Mouse (Mus musculus) heart, embryonic 16.5 days (tissue): ENCODE results near the gene Dexi. TPM values are rescaled to one million over a fixed set of nuclear protein-coding genes. Genes with fewer than 3 reads are reported as not detected.

Experiments used
- ATAC-seq: fragments of 200-750 bp; cut with Nextera tagmentation; replicated peaks from 2 replicates; pipeline ENCODE4 v1.8.0; 2017; ENCODE audit warnings: moderate number of reproducible peaks; ENCODE audit not compliant: insufficient read depth, low FRiP score; ENCODE audit errors: extremely low read depth
- H3K27ac ChIP-seq: fragments of 300-500 bp; sonication (generic); 2 replicates; pipeline ENCODE4 v1.5.1; 2014; ENCODE audit warnings: mild to moderate bottlenecking, low read length, control low read depth, moderate library complexity
- H3K27me3 ChIP-seq: fragments of 300-500 bp; sonication (generic); 2 replicates; pipeline ENCODE4 v1.6.1; 2014; ENCODE audit warnings: low read length, mixed read lengths; ENCODE audit not compliant: control insufficient read depth, insufficient read depth
- H3K36me3 ChIP-seq: fragments of 300-500 bp; sonication (generic); 2 replicates; pipeline ENCODE4 v1.6.1; 2014; ENCODE audit not compliant: control insufficient read depth, insufficient read depth
- H3K4me1 ChIP-seq: fragments of 300-500 bp; sonication (generic); 2 replicates; pipeline ENCODE4 v1.6.1; 2014; ENCODE audit warnings: low read length, mixed read lengths; ENCODE audit not compliant: control insufficient read depth, insufficient read depth
- H3K4me2 ChIP-seq: fragments of 300-500 bp; sonication (generic); 2 replicates; pipeline ENCODE4 v1.6.1; 2014; ENCODE audit warnings: low read depth, mild to moderate bottlenecking, control low read depth, low read length
- H3K4me3 ChIP-seq: fragments of 300-500 bp; sonication (generic); 2 replicates; pipeline ENCODE4 v1.5.1; 2014; ENCODE audit warnings: mild to moderate bottlenecking, control low read depth, low read length
- H3K9ac ChIP-seq: fragments of 300-500 bp; sonication (generic); 2 replicates; pipeline ENCODE4 v1.6.1; 2014; ENCODE audit warnings: low read length, control low read depth
- H3K9me3 ChIP-seq: fragments of 300-500 bp; sonication (generic); replicated peaks from 2 replicates; pipeline ENCODE4 v1.6.1; 2016; ENCODE audit warnings: low read length; ENCODE audit not compliant: control insufficient read depth
- WGBS: fragments of 180-500 bp; shearing (Covaris S2); extraction: QIAGEN DNeasy Blood & Tissue Kit; methylation state at CpG from one replicate; pipeline ENCODE4 v1.1.7; 2014; 5-methylcytosine and 5-hydroxymethylcytosine counted together
- polyA plus RNA-seq: library from polyadenylated mRNA; unstranded; fragments of >200 nt; fragmentation: Nextera tagmentation; extraction: Ambion mirVana; gene quantifications from 2 replicates; pipeline ENCODE4 v1.2.1, GENCODE M21; 2015

Gene Dexi
- polyA plus RNA-seq, 1 experiment from 2014 or later: 14.0 TPM

DNA sequence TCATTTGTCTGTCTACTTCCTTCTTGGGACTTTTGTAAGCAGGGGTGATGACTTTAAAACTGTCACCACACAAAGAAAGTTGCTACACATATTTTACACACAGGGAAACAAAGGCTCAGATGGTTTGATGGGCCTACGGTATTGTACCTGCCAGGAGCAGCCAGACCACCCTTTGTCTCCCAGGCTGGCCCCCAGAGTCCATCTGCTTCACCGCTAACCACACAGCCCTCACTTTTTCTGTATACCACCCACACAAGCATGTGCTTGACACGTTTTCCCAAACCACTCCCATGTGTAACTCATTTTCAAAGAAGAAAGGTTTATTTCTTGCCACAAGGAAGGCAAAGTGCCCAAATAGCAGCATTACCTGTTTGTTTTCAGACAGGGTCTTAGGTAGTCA, 55.9 kb downstream of the Dexi start:
- Histone ChIP-seq H3K4me3 (no peak overlapping the region), H3K27me3 (peaks cover 10% of the 10 kb centered on the region; the same call in 1 of the 2 replicates), H3K9ac (no peak overlapping the region), H3K36me3 (no peaks in the 10 kb centered on the region), H3K27ac (no peak overlapping the region), H3K4me2 (no peak overlapping the region), H3K9me3 (no peaks in the 10 kb centered on the region), H3K4me1 (peaks cover 4% of the 10 kb centered on the region)
- ATAC-seq: no peak
- 66% methylated on average over 3 of the region's 3 CpGs for WGBS

DNA sequence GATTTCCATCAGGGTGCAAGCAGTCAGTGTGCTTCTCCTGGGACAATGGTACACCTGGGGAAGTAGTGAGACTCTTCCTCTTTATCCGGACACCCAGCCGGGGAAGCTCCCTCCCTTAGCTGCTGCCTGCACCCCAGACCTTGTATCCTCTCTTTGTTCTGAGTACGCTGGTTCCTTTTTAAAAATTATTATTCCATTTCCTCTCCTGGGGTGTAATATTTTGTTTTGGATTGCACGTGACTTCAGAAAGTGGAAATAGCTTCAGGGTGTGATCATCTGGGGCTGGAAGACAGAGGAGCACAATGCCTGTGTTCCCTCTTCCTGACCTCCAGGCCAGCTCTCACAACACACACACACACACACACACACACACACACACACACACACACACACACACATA, 60.5 kb downstream of the Dexi start:
- 54% methylated on average over 4 of the region's 4 CpGs for WGBS
- Histone ChIP-seq H3K4me1 (no peaks in the 10 kb centered on the region), H3K4me3 (no peak overlapping the region), H3K27me3 (no peaks in the 10 kb centered on the region; the same call in 1 of the 2 replicates), H3K4me2 (no peak overlapping the region), H3K27ac (no peak overlapping the region), H3K36me3 (no peaks in the 10 kb centered on the region), H3K9me3 (no peaks in the 10 kb centered on the region), H3K9ac (no peak overlapping the region)
- ATAC-seq: no peak

DNA sequence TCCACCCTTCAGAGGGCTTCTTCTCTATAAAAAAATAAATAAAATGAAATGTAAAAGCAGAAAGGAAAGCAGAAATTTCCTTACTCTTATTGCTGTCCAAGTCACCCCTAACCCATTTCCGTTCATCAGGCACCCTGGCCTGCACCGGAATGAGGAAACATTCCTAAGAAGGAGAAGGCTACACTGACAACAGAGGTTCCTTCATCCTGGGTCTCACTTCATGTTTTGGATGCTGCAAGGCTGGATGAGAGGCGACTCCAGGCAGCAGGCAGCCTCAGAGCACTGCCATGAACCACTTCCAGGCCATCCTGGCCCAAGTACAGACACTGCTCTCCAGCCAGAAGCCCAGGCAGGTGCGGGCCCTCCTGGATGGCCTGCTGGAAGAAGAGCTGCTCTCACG, 63.0 kb downstream of the Dexi start, which contains the start of gene Ciita:
Ciita (plus strand) TSS at position 203 of the 400 bp plus-strand sequence.
- no peak for ATAC-seq
- Histone ChIP-seq H3K9ac (no peak within 1 kb of the TSS), H3K4me3 (no peak within 1 kb of the TSS), H3K27me3 (no peaks in the 10 kb centered on the region; the same call in 1 of the 2 replicates), H3K27ac (no peak within 1 kb of the TSS), H3K4me1 (no peaks in the 10 kb centered on the region), H3K4me2 (no peak within 1 kb of the TSS), H3K9me3 (no peaks in the 10 kb centered on the region), H3K36me3 (no peaks in the 10 kb centered on the region)
- WGBS: 72% methylated on average over 5 of the region's 5 CpGs

DNA sequence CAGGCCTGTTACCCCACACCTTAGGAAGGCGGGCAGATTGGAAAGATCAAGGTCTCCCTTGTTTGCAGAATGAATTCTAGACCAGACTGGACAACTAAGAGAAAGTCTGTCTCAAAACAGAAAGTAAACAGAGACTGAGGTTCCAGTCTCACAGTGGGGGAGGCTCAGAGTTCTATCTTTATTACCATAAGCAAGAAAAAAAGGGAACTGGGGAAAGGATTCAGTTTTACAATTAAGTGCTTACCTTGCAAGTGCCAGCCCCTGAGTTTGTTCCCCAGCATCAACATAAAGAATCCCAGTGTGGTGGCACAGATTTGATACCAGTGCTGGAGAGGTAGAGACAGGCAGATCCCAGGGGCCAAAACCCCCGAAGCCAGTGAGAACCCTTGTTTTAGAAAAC, 66.9 kb downstream of the Dexi start:
- H3K36me3 ChIP-seq: no peaks in the 10 kb centered on the region
- H3K4me2 ChIP-seq: no peak overlapping the region
- ATAC-seq: no peak
- H3K4me3 ChIP-seq: no peak overlapping the region
- no peaks in the 10 kb centered on the region for H3K9me3 ChIP-seq
- no peaks in the 10 kb centered on the region; the same call in 1 of the 2 replicates for H3K27me3 ChIP-seq
- H3K27ac ChIP-seq: no peak overlapping the region
- 59% methylated on average over 2 of the region's 2 CpGs for WGBS
- no peaks in the 10 kb centered on the region for H3K4me1 ChIP-seq
- no peak overlapping the region for H3K9ac ChIP-seq

DNA sequence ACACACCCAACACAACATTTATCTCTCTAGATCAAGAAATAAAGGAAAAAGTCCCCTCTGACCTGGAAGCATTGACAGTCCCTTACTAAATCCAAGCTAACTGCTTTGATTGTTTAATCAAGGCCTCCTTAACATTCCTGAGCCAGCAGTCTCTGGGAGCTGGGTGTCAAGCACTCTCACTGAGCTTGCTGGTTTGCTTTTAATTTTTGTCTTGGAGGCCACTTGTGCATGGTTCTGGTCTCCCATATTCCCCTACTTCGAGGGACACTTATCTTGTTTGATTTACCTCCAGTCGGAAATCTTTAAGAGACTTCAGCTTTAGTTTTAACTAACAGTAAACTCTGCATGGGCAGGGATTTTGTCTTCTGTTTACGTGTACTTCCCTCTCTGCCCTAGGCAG, 67.9 kb downstream of the Dexi start:
- WGBS: 50% methylated on average over 3 of the region's 3 CpGs
- no peak overlapping the region for H3K27ac ChIP-seq
- H3K4me3 ChIP-seq: no peak overlapping the region
- H3K27me3 ChIP-seq: no peaks in the 10 kb centered on the region
- no peak overlapping the region for H3K4me2 ChIP-seq
- H3K9me3 ChIP-seq: no peaks in the 10 kb centered on the region
- no peak overlapping the region for H3K9ac ChIP-seq
- no peak for ATAC-seq
- no peaks in the 10 kb centered on the region for H3K4me1 ChIP-seq
- no peaks in the 10 kb centered on the region for H3K36me3 ChIP-seq

DNA sequence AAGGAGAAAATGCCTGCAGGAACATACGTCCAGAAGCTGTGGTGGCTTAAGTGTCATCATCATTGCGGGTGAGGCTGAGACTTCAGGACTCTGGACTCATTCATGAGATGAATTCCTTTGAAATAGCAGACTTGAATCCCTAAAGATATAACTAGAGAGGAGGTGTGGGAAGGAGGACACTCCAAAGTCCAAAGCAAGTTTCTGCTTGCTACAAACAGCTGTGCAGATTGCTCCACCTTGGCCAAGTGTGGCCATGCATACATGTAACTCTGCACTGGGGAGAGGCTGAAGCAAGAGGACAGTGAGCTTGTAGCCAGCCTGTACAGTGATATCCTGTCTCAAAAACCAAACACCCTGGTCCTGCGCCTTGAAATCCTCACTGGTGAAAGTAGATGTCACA, 70.9 kb downstream of the Dexi start:
- Histone ChIP-seq H3K36me3 (no peaks in the 10 kb centered on the region), H3K27ac (no peak overlapping the region), H3K4me1 (no peaks in the 10 kb centered on the region), H3K9me3 (no peaks in the 10 kb centered on the region), H3K4me3 (no peak overlapping the region), H3K27me3 (no peaks in the 10 kb centered on the region), H3K4me2 (no peak overlapping the region), H3K9ac (no peak overlapping the region)
- ATAC-seq: no peak
- 92% methylated on average over 3 of the region's 3 CpGs for WGBS

DNA sequence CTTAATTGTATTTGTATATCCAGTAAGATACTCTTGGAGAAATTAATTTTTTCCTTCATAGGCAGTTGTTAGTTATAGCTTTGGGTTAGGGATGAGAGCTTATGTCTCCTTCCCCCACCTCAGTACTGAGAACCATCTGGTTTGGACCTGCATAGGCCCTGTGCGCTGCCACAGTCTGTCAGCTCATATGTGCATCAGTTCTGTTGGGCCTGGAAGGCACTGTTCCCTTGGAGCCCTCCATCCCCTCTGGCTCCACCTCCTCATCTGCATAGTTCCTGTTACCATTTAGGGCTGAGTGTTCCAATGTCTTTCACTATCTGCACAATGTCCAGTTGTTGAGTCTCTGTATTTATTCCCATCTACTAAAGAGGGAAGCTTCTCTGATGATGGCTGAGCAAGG, 74.7 kb downstream of the Dexi start:
- Histone ChIP-seq H3K27ac (no peak overlapping the region), H3K9ac (no peak overlapping the region), H3K4me1 (no peaks in the 10 kb centered on the region), H3K36me3 (no peaks in the 10 kb centered on the region), H3K4me2 (no peak overlapping the region), H3K4me3 (no peak overlapping the region), H3K27me3 (no peaks in the 10 kb centered on the region), H3K9me3 (no peaks in the 10 kb centered on the region)
- WGBS: 86% methylated on average over 1 of the region's 1 CpGs
- no peak for ATAC-seq

DNA sequence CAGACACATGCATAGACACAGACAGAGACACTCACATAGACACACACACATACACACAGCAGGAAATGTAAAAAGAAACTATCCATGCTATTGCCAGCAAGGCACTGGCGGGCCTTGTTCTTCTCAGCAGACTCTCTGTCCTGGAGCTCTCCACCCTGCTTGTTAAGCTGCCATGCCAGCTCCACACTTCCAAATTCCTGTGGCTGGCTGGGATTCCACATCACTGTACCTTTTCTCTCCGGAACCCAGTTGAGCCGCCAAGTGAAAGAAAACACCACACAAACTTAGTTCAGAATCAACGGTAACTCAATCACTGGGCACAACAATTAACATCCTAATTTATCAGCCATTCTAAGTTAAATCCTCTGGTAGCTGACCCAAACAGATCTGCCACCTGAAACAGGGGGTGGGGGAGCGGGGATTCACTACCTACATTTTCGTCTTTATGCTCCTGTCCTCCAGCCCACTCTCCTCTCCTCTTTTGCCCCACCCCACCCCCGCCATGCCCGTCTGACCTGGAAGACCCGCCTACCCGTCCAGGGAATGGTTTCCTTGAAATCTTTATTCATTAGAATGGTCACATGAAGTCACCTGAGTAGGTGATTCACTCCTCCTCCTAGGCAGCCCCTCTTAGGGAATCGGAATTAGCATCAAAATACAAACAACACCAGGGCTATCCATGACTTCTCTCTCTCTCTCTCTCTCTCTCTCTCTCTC, 75.3 kb downstream of the Dexi start:
- Histone ChIP-seq H3K27ac (no peak overlapping the region), H3K27me3 (no peaks in the 10 kb centered on the region), H3K4me1 (no peaks in the 10 kb centered on the region), H3K4me3 (no peak overlapping the region), H3K36me3 (no peaks in the 10 kb centered on the region), H3K9me3 (no peaks in the 10 kb centered on the region), H3K4me2 (no peak overlapping the region), H3K9ac (no peak overlapping the region)
- 39% methylated on average over 11 of the region's 11 CpGs for WGBS
- no peak for ATAC-seq

DNA sequence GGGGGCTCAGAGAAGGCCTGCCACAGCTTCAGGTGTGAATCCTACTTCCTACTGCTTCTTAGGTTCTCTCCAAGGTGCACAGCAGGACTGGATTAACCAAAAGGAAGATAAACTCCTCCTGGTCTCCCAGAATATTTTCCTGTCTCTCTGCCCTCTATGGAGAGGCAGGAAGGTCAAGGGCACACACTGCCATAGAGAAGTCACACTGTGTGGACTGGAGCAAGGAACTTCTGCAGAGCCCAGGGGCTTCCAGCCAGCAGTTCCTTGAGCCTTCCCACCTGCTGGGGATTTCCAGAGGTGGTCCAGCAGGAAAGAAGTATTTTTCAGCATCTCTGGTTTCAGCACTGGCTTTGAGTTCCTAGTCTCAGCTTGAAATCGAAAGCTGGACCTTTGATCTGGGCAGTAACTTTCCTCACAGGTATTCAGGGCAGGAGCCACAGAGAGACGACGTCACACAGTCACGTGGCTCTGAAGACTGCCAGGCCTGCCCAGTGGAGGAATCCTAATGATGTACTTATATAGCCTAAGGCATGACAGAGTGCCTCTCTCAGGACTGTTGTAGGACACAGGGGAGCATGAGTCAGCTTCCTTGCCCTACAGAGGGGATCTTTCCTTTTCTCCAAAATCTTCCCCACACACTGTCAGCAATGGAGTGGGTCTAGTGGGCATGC, 77.7 kb downstream of the Dexi start:
- Histone ChIP-seq H3K9ac (no peak overlapping the region), H3K4me2 (no peak overlapping the region), H3K27me3 (no peaks in the 10 kb centered on the region), H3K4me3 (no peak overlapping the region), H3K4me1 (no peaks in the 10 kb centered on the region), H3K9me3 (no peaks in the 10 kb centered on the region), H3K36me3 (no peaks in the 10 kb centered on the region), H3K27ac (no peak overlapping the region)
- ATAC-seq: no peak
- WGBS: 16% methylated on average over 4 of the region's 4 CpGs
